Mouse (Mus musculus) liver, embryonic 12.5 days (tissue): Measurements from ENCODE around the gene Adamtsl1. TPM values are rescaled to one million over a fixed set of nuclear protein-coding genes. Genes with fewer than 3 reads are reported as not detected.

ENCODE experiments used
- ATAC-seq: fragments of 200-750 bp; cut with Nextera tagmentation; 2 replicates; pipeline ENCODE4 v1.8.0; 2017; ENCODE audit warnings: moderate number of reproducible peaks, mild to moderate bottlenecking, moderate library complexity
- H3K27ac ChIP-seq: fragments of 300-500 bp; sonication (generic); 2 replicates; pipeline ENCODE4 v1.5.1; 2016; ENCODE audit warnings: mild to moderate bottlenecking
- H3K27me3 ChIP-seq: fragments of 300-500 bp; sonication (generic); replicated peaks from 2 replicates; pipeline ENCODE4 v1.6.1; 2016; ENCODE audit warnings: mild to moderate bottlenecking, moderate library complexity
- H3K36me3 ChIP-seq: fragments of 300-500 bp; sonication (generic); 2 replicates; pipeline ENCODE4 v1.6.1; 2016; ENCODE audit warnings: mild to moderate bottlenecking, moderate library complexity
- H3K4me1 ChIP-seq: fragments of 300-500 bp; sonication (generic); 2 replicates; pipeline ENCODE4 v1.6.1; 2016
- H3K4me2 ChIP-seq: fragments of 300-500 bp; sonication (generic); 2 replicates; pipeline ENCODE4 v1.6.1; 2016; ENCODE audit warnings: mild to moderate bottlenecking, moderate library complexity
- H3K4me3 ChIP-seq: fragments of 300-500 bp; sonication (generic); 2 replicates; pipeline ENCODE4 v1.5.1; 2016; ENCODE audit warnings: mild to moderate bottlenecking, moderate library complexity
- H3K9ac ChIP-seq: fragments of 300-500 bp; sonication (generic); 2 replicates; pipeline ENCODE4 v1.6.1; 2016; ENCODE audit warnings: mild to moderate bottlenecking, moderate library complexity
- H3K9me3 ChIP-seq: fragments of 300-500 bp; sonication (generic); replicated peaks from 2 replicates; pipeline ENCODE4 v1.6.1; 2016; ENCODE audit warnings: mild to moderate bottlenecking, moderate library complexity
- WGBS: fragments of 180-500 bp; shearing (Covaris S2); methylation state at CpG from one replicate; pipeline ENCODE4 v1.1.7; 2016; ENCODE audit not compliant: insufficient replicate concordance; 5-methylcytosine and 5-hydroxymethylcytosine counted together
- polyA plus RNA-seq: library from polyadenylated mRNA; unstranded; fragments of >200 nt; fragmentation: Nextera tagmentation; extraction: Ambion mirVana; gene quantifications from 2 replicates; pipeline ENCODE4 v1.2.1, GENCODE M21; 2016

Adamtsl1 gene
- polyA plus RNA-seq, 1 experiment from 2014 or later: 2.4 TPM

DNA sequence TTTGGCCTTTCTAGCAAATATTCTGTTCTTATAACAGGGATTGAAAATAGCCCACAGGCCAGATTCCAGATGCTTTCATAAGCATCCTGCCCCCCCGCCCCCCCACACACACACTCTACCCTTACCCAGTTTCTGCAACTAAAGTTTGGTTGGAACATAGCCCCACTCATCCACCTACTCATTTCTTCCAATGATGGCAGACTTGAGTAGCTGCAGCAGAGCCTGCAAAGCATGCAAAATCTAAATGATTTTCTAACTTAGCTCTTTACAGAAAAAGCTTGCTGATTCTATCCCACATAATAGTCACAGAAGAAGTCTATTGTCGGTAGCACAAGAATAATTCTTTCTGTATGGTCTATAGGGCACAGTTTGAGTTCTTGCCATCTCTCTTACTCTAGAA, 760.7 kb downstream of the Adamtsl1 start:
- Histone ChIP-seq H3K4me3 (no peak overlapping the region), H3K9me3 (no peaks in the 10 kb centered on the region), H3K4me1 (no peaks in the 10 kb centered on the region), H3K9ac (no peak overlapping the region), H3K4me2 (no peak overlapping the region), H3K36me3 (no peaks in the 10 kb centered on the region), H3K27ac (no peak overlapping the region), H3K27me3 (no peaks in the 10 kb centered on the region)
- no peak for ATAC-seq
- 63% methylated on average over 2 of the region's 2 CpGs for WGBS

DNA sequence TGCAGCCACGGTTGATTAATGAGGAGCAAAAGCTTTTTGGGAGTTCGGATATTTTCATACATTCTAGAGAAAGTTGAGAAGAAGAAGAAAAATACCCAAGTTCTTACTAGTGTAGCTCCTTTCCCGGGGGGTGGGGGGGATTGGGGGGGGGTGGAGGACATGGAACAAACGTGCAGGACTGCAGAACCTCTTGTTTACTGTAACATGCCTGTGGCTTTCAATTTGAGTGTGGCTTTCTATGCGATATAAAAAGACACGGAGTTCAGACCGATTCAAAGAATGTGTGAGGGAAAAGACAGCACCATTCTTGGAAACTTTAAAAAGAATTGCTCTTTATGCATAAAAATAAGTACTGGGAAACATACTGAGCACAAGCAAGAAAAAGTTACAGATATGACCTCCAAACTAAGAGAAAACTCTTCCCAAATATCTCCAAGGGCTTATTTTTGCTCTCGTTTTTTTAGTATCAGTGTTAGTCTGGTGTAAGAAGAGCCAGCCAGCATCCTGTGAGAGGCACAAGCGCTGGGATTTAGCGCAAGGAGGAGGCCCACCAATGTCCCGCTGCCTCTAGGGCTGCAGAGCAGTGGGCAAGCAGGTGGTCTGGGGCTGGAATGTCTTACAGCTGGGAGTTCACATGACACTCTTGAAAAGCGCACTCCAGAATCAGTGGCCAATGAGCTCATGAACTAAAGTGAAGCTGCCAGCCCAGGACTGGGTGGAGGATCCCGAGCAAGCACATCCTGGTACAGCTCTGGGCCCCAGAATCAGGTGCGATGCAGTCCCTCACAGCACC, 762.2 kb downstream of the Adamtsl1 start:
- WGBS: 62% methylated on average over 14 of the region's 14 CpGs
- ATAC-seq: no peak
- H3K36me3 ChIP-seq: no peaks in the 10 kb centered on the region
- H3K27ac ChIP-seq: no peak overlapping the region
- H3K9ac ChIP-seq: no peak overlapping the region
- no peaks in the 10 kb centered on the region for H3K27me3 ChIP-seq
- no peaks in the 10 kb centered on the region for H3K4me1 ChIP-seq
- no peak overlapping the region for H3K4me2 ChIP-seq
- H3K9me3 ChIP-seq: no peaks in the 10 kb centered on the region
- H3K4me3 ChIP-seq: no peak overlapping the region

DNA sequence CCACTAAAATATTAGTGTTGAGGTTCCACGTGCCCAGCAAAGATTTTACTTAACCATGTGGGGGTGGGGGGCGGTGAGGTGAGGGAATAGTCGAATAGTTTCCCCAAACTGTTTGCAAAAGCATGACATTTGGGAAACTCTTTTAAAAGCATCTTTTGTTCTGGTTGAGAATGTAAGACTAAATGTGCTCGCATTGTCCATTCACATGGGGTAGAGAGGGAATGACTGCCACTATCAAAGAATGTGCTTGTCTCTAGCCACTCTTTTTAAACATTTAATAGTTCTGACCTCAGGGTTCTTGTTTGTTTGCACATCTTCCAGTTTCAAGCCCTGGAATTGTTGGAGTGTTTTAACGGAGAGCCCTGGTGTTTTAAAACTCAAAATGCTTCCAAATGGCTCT, 764.6 kb downstream of the Adamtsl1 start:
- no peak overlapping the region for H3K4me2 ChIP-seq
- WGBS: 63% methylated on average over 5 of the region's 5 CpGs
- no peak overlapping the region for H3K27ac ChIP-seq
- H3K4me3 ChIP-seq: no peak overlapping the region
- ATAC-seq: no peak
- no peak overlapping the region for H3K9ac ChIP-seq
- no peaks in the 10 kb centered on the region for H3K27me3 ChIP-seq
- H3K4me1 ChIP-seq: no peaks in the 10 kb centered on the region
- H3K36me3 ChIP-seq: no peaks in the 10 kb centered on the region
- H3K9me3 ChIP-seq: no peaks in the 10 kb centered on the region

DNA sequence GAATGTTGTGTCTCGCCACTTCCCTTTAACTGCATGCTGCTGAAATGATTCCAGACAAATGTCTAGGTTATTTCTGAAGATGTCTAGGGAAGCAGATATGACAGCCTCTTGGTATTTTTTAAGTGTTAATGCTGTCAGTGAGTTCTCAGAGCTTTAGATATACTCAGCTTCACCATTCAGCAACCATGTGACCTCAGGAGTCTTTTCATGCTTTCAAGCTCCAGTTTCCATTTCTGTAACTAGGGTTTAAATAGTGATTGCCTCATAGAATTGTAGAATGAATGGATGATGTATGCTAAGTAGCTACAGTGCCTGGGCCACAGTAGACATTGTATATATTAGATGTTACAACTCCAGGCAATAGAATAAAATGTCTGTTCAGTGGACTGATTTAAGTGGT, 772.6 kb downstream of the Adamtsl1 start:
- H3K4me1 ChIP-seq: no peaks in the 10 kb centered on the region
- H3K4me2 ChIP-seq: no peak overlapping the region
- H3K27me3 ChIP-seq: no peaks in the 10 kb centered on the region
- H3K9ac ChIP-seq: no peak overlapping the region
- H3K27ac ChIP-seq: no peak overlapping the region
- H3K9me3 ChIP-seq: no peaks in the 10 kb centered on the region
- H3K36me3 ChIP-seq: no peaks in the 10 kb centered on the region
- ATAC-seq: no peak
- no peak overlapping the region for H3K4me3 ChIP-seq
- WGBS: 66% methylated on average over 1 of the region's 1 CpGs

DNA sequence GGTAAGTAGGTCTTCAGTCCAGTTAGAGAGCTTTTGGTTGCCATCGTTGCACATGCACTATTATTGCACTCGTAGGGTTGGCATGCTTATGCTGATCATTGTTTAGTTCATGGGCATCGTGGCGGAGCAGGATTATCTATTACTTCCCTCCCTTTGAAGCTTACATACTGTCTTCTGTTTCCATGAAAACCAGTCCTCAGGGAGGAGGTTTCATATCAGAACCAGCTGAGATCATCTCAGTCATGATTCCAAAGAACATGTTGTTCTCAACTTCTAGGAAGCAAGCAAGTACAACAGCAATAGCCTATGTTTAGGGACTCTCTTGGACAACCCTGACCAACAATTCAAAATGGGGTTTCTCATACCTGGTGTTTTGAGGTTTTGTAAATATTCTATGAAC, 774.3 kb downstream of the Adamtsl1 start:
- H3K27me3 ChIP-seq: no peaks in the 10 kb centered on the region
- no peaks in the 10 kb centered on the region for H3K9me3 ChIP-seq
- H3K27ac ChIP-seq: no peak overlapping the region
- H3K9ac ChIP-seq: no peak overlapping the region
- no peak overlapping the region for H3K4me2 ChIP-seq
- H3K4me3 ChIP-seq: no peak overlapping the region
- 83% methylated on average over 4 of the region's 4 CpGs for WGBS
- H3K36me3 ChIP-seq: no peaks in the 10 kb centered on the region
- no peaks in the 10 kb centered on the region for H3K4me1 ChIP-seq
- ATAC-seq: no peak

DNA sequence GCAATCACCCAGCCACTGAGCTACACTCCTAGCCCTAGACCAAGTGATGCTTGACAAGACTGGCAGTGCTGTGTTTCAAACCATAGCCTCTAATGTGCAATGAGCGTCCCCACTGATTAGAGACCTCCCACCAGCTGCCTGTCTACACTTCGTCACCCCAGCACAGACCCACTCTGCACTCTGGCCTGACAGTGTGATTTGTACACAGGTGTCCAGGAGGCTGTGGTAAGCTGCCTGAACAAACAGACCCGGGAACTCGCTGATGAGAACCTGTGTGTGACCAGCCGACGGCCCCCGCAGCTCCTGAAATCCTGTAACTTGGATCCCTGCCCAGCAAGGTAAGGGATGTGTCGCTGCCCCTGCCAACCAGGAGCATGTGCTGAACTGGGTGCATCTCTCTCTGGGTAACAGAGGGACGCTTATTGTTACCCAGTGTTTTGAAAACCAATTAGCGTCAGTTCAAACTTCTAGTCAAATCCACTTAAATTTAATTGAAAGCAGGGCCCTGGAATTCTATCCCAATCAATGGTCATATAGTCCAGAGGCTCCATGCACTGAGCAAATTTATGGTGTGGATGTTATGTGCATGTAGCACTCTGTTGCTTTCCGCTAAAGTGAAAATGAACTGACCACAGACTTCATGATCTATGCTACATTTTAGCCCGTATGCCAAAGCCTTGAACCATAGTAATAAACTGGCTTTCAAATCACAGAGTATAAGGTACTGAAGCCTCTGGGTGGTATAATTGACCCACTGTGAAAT, 775.7 kb downstream of the Adamtsl1 start:
- Histone ChIP-seq H3K4me1 (no peaks in the 10 kb centered on the region), H3K9ac (no peak overlapping the region), H3K9me3 (no peaks in the 10 kb centered on the region), H3K36me3 (no peaks in the 10 kb centered on the region), H3K27me3 (no peaks in the 10 kb centered on the region), H3K4me2 (no peak overlapping the region), H3K4me3 (no peak overlapping the region), H3K27ac (no peak overlapping the region)
- no peak for ATAC-seq
- 72% methylated on average over 12 of the region's 12 CpGs for WGBS

DNA sequence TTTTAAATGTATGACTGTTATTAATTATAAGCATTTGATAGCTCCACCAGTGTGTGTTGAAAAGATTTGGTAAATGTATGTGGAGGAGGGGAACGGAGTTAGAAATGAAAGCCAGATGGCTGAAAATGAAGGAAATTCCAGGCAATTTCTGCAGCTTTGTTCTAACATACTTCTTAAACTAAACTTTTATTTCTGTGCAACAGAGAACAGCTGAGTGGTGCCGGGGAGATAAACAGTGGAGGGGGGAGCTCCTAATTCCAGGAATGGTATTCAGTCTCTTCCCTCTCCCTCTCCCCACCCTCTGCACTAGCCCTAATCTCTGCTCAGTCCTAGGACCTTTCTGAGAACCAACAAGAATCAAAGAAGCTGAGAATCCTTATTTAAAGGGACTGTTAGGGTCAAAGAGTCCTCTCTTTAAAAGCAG, 780.9 kb downstream of the Adamtsl1 start:
- no peak overlapping the region for H3K4me2 ChIP-seq
- no peaks in the 10 kb centered on the region for H3K9me3 ChIP-seq
- H3K36me3 ChIP-seq: no peaks in the 10 kb centered on the region
- H3K27ac ChIP-seq: no peak overlapping the region
- ATAC-seq: no peak
- no peak overlapping the region for H3K9ac ChIP-seq
- H3K4me1 ChIP-seq: no peaks in the 10 kb centered on the region
- H3K4me3 ChIP-seq: no peak overlapping the region
- 55% methylated on average over 2 of the region's 2 CpGs for WGBS
- H3K27me3 ChIP-seq: no peaks in the 10 kb centered on the region

DNA sequence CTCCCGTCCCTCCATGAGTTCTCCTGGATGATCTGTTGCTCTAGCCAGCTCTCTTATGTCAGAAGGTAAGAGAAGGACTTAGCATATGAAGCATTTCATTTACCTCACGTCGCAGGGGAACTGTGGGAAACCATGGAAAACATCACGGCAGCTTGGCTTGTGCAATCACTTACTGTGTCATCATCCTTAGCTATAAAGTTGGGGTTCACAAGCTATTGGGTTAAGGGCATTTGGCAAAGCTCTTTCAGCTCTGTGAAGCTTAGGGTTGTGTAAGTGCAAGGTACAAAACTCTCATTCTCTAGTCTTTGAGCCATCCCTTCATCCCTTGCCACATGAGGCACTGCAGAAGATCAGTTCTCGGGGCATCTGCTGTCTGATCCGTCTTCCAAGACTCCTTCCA, 787.5 kb downstream of the Adamtsl1 start:
- Histone ChIP-seq H3K9ac (no peak overlapping the region), H3K9me3 (no peaks in the 10 kb centered on the region), H3K27ac (no peak overlapping the region), H3K27me3 (no peaks in the 10 kb centered on the region), H3K36me3 (no peaks in the 10 kb centered on the region), H3K4me1 (no peaks in the 10 kb centered on the region), H3K4me2 (no peak overlapping the region), H3K4me3 (no peak overlapping the region)
- ATAC-seq: no peak
- WGBS: 63% methylated on average over 6 of the region's 6 CpGs

DNA sequence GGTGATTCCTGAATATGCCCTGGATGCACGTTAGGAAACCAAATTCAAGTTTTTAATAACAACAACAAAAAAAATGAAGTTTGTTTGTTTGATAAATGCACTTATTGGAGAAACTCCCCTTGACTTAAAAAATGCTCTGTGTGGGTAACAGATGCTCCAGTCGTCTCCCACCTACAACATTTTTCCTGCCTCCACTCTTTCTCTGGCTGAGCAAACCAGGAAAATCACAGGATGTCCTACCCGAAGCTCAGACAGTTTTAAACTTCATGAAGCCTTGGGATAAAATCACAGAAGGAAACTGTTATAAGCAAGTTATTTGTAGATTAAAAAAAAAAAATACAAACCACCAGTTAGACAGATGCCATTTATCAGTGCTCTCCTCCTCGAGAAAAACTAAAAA, 788.1 kb downstream of the Adamtsl1 start:
- Histone ChIP-seq H3K36me3 (no peaks in the 10 kb centered on the region), H3K27me3 (no peaks in the 10 kb centered on the region), H3K4me3 (no peak overlapping the region), H3K4me2 (no peak overlapping the region), H3K4me1 (no peaks in the 10 kb centered on the region), H3K9me3 (no peaks in the 10 kb centered on the region), H3K27ac (no peak overlapping the region), H3K9ac (no peak overlapping the region)
- no peak for ATAC-seq
- WGBS: 44% methylated on average over 4 of the region's 4 CpGs

DNA sequence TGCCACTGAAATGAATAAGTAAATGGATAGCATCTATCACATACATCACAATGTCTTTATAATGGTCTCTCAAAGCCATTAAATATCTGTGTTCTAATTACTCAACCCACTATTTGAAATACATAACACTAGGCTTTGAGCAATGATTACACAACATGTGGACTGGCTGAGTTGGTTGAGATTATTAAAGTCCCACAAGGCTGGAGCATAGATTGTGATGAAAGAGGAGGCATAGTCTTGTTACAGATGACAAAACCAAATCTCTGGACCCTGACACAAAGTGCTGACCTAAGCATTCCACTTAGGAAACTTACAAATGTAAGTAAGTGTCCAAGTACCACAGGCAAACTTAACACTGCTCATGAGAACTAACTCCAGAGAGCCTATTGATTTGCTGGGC, 792.8 kb downstream of the Adamtsl1 start:
- no peak overlapping the region for H3K9ac ChIP-seq
- no peak overlapping the region for H3K4me3 ChIP-seq
- no peaks in the 10 kb centered on the region for H3K9me3 ChIP-seq
- H3K27me3 ChIP-seq: no peaks in the 10 kb centered on the region
- ATAC-seq: no peak
- no peaks in the 10 kb centered on the region for H3K36me3 ChIP-seq
- no peak overlapping the region for H3K27ac ChIP-seq
- no peaks in the 10 kb centered on the region for H3K4me1 ChIP-seq
- H3K4me2 ChIP-seq: no peak overlapping the region

DNA sequence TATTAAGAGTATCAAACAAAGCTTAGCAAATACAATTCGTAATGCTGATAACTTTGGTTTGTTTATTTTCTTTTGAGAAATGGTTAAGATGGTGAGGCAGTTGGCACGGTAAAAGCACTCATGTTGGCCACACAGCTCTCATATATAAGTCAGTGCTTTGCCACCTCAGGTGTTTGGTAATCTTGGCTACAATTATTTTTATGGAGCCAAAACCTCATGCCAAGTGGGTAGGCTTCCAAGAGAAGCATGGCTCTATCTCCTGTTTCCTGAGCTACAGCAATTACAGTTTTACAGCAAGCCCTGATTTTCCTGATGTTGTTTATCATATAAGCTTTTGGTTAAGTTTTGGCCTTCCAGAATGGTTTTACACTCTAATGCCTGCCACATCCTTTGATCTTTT, 795.2 kb downstream of the Adamtsl1 start:
- WGBS: 60% methylated on average over 2 of the region's 2 CpGs
- ATAC-seq: no peak

DNA sequence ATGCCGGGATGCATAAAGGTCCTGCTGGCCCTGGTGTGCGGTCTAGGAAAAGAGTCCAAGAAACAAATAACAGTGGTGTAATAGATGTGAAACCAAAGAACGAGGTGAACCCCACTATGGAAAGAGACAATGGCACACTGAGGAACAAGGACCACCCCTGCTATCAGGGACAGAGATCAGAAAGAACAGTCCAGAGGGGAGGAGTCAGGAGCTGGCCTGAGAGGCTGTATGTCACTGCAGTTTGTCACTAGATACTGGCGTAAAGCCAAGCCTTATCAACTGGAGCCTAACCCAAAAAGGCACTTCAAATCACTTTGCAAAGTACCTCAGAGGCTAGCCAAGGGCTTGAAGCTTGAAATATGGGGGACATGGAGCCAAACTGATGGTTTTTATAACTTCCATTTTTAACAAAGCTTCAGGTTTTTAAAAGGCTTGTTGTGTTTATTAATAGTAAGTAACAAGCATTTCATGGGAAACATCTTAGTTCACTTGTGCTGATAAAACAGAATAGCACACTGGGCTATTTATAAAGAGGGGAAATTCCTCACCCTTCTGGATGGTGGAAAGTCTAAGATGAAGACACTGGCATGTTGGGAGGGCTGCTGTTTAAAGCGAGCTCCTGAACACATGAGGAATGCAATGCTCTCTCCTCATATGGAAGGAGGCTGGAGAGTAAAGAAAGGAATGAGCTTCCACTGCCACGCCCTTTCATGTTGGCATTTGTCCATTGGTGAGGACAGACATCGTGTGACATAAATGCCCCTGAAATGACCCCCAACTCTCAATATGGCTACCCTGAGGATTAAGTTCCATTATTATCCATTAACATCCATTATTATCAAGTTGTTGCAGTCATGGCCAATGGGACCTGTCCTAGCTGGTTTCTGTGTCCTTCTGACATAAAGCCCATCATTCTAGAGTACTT, 797.1 kb downstream of the Adamtsl1 start:
- WGBS: 59% methylated on average over 7 of the region's 7 CpGs
- no peaks in the 10 kb centered on the region for H3K27me3 ChIP-seq
- no peak overlapping the region for H3K27ac ChIP-seq
- H3K9me3 ChIP-seq: no peaks in the 10 kb centered on the region
- H3K4me3 ChIP-seq: no peak overlapping the region
- no peak overlapping the region for H3K4me2 ChIP-seq
- no peaks in the 10 kb centered on the region for H3K4me1 ChIP-seq
- no peak overlapping the region for H3K9ac ChIP-seq
- ATAC-seq: no peak
- H3K36me3 ChIP-seq: no peaks in the 10 kb centered on the region

More for the DNA sequence above, 795.2 kb downstream of the Adamtsl1 start:
- H3K27ac ChIP-seq: no peak overlapping the region
- no peaks in the 10 kb centered on the region for H3K27me3 ChIP-seq
- H3K9me3 ChIP-seq: no peaks in the 10 kb centered on the region
- no peak overlapping the region for H3K4me3 ChIP-seq
- no peak overlapping the region for H3K9ac ChIP-seq
- no peak overlapping the region for H3K4me2 ChIP-seq
- no peaks in the 10 kb centered on the region for H3K36me3 ChIP-seq
- no peaks in the 10 kb centered on the region for H3K4me1 ChIP-seq
